Mouse (Mus musculus) heart, postnatal 25 days (tissue): ENCODE results near the gene Pla2g7. TPM values are rescaled to one million over a fixed set of nuclear protein-coding genes. Genes with fewer than 3 reads are reported as not detected.

Experiments
- DNase-seq: peaks from one replicate; pipeline ENCODE4 v3.0.0; 2022; ENCODE audit warnings: low spot score
- intact Hi-C: fragments of 180-260 bp; cut with DNase I; formaldehyde crosslinking; loops from one replicate; pipeline ENCODE4 v1.15.1; 2025
- total RNA-seq, 2 experiments: library from RNA; stranded (reverse); gene quantifications; 2 replicates each; pipeline ENCODE4 v1.2.3; 2021

Pla2g7 gene
- total RNA-seq, 2 experiments from 2014 or later: 5.9 to 6.2 TPM

DNA sequence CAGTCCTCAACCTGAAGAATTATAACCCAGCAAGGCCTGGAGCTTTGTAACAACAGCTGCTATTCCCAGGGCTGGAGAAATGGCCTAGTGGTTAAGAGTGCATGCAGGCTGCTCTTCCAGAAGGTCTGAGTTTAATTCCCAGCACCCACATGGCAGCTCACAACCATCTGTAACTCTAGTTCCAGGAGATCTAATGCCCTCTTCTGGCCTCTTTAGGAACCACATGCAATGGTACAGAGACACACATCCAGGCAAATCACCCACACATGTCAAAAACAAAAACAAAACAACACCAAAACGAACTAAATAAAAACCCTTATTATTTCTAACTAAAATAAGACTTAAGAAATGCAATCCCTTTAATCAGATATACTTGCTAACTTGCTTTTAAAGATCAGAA, 72.9 kb downstream of the Pla2g7 start:
- intact Hi-C loops: no loop called here
- no peak for DNase-seq

DNA sequence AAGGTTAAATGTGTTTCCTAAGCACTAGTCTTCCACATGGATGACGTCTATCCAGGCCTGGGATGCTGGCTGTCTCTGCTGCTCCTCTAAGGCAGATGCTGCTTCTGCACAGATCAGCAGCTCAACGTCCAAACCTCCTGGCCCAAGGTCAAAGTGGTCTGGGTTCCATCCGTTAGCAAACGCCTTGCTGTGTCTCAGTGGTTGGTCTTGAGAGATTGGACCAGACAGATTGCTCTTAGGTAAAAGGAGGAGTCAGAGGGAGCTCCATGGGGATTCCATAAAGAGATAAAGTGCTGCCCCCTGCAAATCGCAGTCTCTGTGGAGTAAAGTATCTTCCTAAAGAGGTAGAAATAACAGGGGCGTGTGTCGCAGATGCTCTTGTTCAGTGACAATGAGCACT, 75.3 kb downstream of the Pla2g7 start:
- intact Hi-C loops: no loop called here
- no peak for DNase-seq

- intact Hi-C loops: no loop called here
- DNase-seq: no peak
Measured at GRCm38 (mm10) chr17:43644375-43644774, 76.5 kb downstream of the Pla2g7 start.

DNA sequence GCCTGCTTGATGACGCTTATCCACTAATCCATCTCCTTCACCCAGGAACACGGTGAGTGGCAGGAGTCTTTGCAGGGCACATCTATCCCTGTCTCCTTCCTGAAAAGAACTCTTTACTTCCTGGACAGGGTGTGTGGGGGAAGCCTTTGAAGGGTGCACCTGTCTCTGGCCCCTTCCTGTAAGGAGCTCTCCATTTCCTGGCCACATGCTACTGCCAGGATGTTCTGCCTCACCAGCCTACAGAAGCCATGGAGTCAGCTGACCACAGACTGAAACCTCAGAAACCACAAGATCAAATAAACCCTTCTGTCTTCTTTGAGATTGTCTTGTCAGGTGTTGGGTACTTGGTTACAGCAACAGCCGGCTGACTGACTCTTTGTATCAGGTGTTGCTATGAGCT, 77.2 kb downstream of the Pla2g7 start:
- intact Hi-C loops: no loop called here
- DNase-seq: no peak

DNA sequence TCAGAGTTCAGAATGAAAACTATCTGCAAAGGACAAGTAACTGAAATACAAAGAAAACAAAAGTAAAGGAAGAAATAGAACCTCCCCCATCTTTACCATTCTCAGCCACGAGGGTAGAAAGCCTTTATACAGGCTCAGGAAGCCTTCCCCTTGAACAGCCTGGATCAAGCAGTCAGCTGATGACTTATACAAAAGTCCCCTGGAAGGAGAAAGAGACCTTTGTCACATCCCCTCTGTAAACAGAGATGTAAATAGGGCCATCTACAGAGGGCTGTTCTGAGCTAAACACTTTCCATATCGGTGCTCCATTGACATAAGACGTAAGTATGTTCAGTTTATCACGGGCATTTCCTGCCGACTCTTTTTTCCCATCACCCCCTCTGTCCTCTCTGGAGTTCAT, 79.0 kb downstream of the Pla2g7 start:
- DNase-seq: no peak
- intact Hi-C loops: no loop called here

- DNase-seq: no peak
- intact Hi-C loops: no loop called here
Measured at GRCm38 (mm10) chr17:43649641-43650436, 81.9 kb downstream of the Pla2g7 start.

DNA sequence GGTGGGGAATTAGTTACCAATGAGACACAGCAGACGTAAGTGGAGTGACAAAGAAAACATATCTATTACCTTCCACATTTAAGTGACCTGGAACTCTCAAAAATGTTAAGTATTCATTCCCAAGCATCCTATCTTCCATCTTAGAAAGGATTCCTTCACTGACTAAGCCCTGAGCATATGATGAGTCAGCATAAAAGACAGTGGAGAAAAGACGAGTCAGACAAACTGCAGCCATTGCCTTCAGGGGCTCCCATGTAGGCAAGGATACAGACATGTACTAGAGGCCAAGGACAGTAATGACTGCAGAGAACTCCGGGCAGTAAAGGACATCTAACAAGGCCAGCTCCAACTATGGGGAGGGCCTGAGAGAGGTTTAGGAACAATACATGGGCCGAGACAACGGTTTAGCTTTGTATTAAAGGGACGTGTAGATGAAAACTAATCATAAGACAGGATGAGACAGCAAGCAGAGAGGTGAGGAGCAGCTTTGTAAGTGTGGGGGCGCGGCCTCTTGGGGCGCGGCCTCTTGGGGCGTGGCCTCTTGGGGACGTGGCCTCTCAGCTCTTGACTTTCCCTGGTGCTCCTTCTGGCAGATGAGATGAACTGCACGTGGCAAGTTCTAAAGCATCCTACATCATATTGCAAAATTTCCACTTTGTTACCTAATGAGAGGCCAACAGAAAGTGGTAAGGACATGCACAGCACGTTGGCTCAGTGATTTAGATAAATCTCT, 83.6 kb downstream of the Pla2g7 start:
- intact Hi-C loops: no loop called here
- DNase-seq: no peak

Other genes with a start within 250 kb of the Pla2g7 start
- gene Adgrf5, start 207.6 kb upstream of the Pla2g7 start, total RNA-seq: 100 to 1,000 TPM; 207 to 259 TPM
- gene Mep1a, start 65.3 kb upstream of the Pla2g7 start, total RNA-seq: not detected
- gene Ankrd66, start 24.5 kb upstream of the Pla2g7 start, total RNA-seq: not detected
- gene Tdrd6, start 62.2 kb downstream of the Pla2g7 start, total RNA-seq: not detected
- 1 to 10 TPM; 2.4 to 2.5 TPM for gene Slc25a27, start 99.1 kb downstream of the Pla2g7 start, total RNA-seq
- 1 to 10 TPM; 4.4 to 4.8 TPM for gene Cyp39a1, start 99.3 kb downstream of the Pla2g7 start, total RNA-seq
- 100 to 1,000 TPM; 355 to 379 TPM for gene Rcan2, start 233.3 kb downstream of the Pla2g7 start, total RNA-seq